Mouse (Mus musculus): ENCODE data around the gene Syngr2.

GRCm38 (mm10) chr11:117760374-117761119, 48.9 kb upstream of the Syngr2 start:
- TF ChIP-seq CTCF (IDR thresholded peaks at IDR 0.05; ENCODE audit: extremely low read depth, insufficient read length, insufficient replicate concordance, low read depth, low read length): no peak
- no peak for TF ChIP-seq POLR2A (IDR thresholded peaks at IDR 0.05; ENCODE audit: low read depth, low read length)

All from small intestine, adult 2 months (tissue).